Mouse (Mus musculus) midbrain, embryonic 15.5 days (tissue): ENCODE results near the gene Psmg4. TPM values are rescaled to one million over a fixed set of nuclear protein-coding genes. Genes with fewer than 3 reads are reported as not detected.

Source experiments
- ATAC-seq: fragments of 200-750 bp; cut with Nextera tagmentation; replicated peaks from 2 replicates; pipeline ENCODE4 v1.8.0; 2017; ENCODE audit warnings: moderate TSS enrichment
- H3K27ac ChIP-seq: fragments of 300-500 bp; sonication (generic); 2 replicates; pipeline ENCODE4 v1.5.1; 2015; ENCODE audit warnings: mild to moderate bottlenecking, inconsistent platforms
- H3K27me3 ChIP-seq: fragments of 300-500 bp; sonication (generic); replicated peaks from 2 replicates; pipeline ENCODE4 v1.6.1; 2015; ENCODE audit warnings: inconsistent platforms
- H3K36me3 ChIP-seq: fragments of 300-500 bp; sonication (generic); replicated peaks from 2 replicates; pipeline ENCODE4 v1.6.1; 2015; ENCODE audit warnings: inconsistent platforms
- H3K4me1 ChIP-seq: fragments of 300-500 bp; sonication (generic); 2 replicates; pipeline ENCODE4 v1.6.1; 2015; ENCODE audit warnings: inconsistent platforms
- H3K4me2 ChIP-seq: fragments of 300-500 bp; sonication (generic); 2 replicates; pipeline ENCODE4 v1.6.1; 2015; ENCODE audit warnings: inconsistent platforms, mild to moderate bottlenecking, moderate library complexity
- H3K4me3 ChIP-seq: fragments of 300-500 bp; sonication (generic); 2 replicates; pipeline ENCODE4 v1.5.1; 2015; ENCODE audit warnings: mild to moderate bottlenecking, inconsistent platforms
- H3K9ac ChIP-seq: fragments of 300-500 bp; sonication (generic); 2 replicates; pipeline ENCODE4 v1.6.1; 2015; ENCODE audit warnings: mild to moderate bottlenecking, inconsistent platforms
- H3K9me3 ChIP-seq: fragments of 300-500 bp; sonication (generic); 2 replicates; pipeline ENCODE4 v1.6.1; 2016; ENCODE audit warnings: inconsistent platforms
- WGBS: fragments of 180-500 bp; shearing (Covaris S2); methylation state at CpG from one replicate; pipeline ENCODE4 v1.1.7; 2015; ENCODE audit warnings: mixed read lengths; 5-methylcytosine and 5-hydroxymethylcytosine counted together
- polyA plus RNA-seq: library from polyadenylated mRNA; unstranded; fragments of >200 nt; fragmentation: Nextera tagmentation; extraction: Ambion mirVana; gene quantifications from 2 replicates; pipeline ENCODE4 v1.2.1, GENCODE M21; 2015

The Psmg4 gene
- polyA plus RNA-seq, 1 experiment from 2014 or later: 69.2 TPM

DNA sequence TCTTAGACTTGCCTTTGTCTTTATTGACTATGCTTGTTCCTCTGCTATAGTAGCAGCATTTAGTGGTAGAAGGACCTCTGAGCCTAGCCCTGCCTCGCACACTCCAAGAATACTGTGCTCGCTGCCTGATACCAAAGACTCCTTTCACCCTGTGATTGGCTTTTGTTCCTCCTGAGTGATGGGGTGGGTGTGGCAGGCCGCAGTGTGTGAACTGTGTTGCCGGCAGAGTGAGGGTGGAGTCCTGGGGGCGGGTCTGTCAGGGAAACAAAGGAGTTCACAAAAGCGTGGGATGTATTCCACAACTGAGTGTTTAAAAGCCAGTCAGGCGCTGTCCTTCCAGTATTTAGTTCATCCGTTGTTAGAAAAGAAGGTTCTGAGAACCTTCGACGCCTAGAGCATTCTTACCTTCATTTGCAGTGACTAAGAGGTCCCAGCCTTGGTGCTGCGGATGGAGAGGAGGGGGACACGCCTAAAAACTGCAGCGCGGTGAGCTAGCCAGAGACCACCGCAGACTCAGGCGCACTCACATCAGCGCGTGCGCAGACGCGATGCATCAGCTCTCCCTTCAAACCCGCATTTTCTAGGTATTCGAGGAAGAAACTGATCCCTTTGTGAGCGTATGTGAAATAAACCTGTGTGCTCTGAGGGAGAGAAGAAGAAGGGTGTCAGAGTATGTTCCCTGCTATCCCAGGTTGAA lies 31.6 kb upstream of the Psmg4 start:
- peak overlapping the region; percentile 99 for H3K4me3 ChIP-seq
- H3K4me1 ChIP-seq: peaks cover 25% of the 10 kb centered on the region
- no peaks in the 10 kb centered on the region for H3K9me3 ChIP-seq
- peak; percentile 81 for ATAC-seq
- WGBS: under 1% methylated on average over 24 of the region's 24 CpGs
- H3K27ac ChIP-seq: peak overlapping the region; percentile 100
- no peaks in the 10 kb centered on the region for H3K27me3 ChIP-seq
- peak overlapping the region; percentile 82 for H3K4me2 ChIP-seq
- no peaks in the 10 kb centered on the region; the same call in 1 of the 2 replicates for H3K36me3 ChIP-seq
- H3K9ac ChIP-seq: peak overlapping the region; percentile 100

DNA sequence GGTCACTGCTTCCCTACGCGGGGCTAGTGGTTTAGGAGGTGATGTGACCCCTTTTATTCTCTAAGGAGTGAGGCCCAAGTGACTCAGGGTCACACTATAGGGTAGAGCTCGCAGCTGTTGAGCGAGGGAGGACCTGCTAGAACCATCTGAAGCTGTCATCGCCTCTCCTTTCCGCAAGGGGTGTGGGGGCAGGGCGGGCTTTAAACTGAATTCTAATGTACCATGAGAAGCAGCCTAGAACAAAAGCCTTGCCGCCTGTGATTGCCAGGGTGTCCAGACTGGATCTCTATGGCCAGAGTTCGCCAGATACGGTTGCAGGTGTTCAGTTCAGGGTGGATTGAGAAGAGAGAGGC lies 31.1 kb upstream of the Psmg4 start:
- H3K9me3 ChIP-seq: no peaks in the 10 kb centered on the region
- H3K27ac ChIP-seq: peak overlapping the region; percentile 100
- 0% methylated on average over 10 of the region's 10 CpGs for WGBS
- peak overlapping the region; percentile 100 for H3K9ac ChIP-seq
- H3K4me2 ChIP-seq: peak overlapping the region; percentile 82
- no peaks in the 10 kb centered on the region for H3K27me3 ChIP-seq
- peaks cover 30% of the 10 kb centered on the region for H3K4me1 ChIP-seq
- peak; percentile 34 for ATAC-seq
- peak overlapping the region; percentile 99 for H3K4me3 ChIP-seq
- no peaks in the 10 kb centered on the region; the same call in 1 of the 2 replicates for H3K36me3 ChIP-seq

DNA sequence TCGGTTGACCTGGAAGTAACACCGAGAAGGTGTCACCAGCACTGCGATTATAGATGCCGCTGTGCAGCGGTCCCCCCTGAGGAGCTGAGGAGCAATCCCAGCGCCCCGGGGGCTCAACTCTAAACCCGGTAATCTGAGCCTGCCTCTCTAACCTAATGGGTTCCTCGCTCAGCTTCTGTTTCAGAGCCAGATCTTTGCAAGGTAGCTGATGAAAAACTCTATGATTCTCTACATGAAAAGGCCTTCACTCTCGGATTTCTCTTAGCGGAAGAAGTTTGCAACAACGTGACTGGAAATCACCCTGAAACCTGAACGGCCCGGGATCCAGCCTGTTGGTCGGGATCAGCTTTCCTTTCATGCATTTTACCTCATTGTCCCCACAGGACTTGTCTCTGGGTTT lies 30.5 kb upstream of the Psmg4 start:
- Histone ChIP-seq H3K9me3 (no peaks in the 10 kb centered on the region), H3K4me1 (peaks cover 35% of the 10 kb centered on the region), H3K9ac (peak overlapping the region; percentile 100), H3K4me2 (peak overlapping the region; percentile 82), H3K27ac (peak overlapping the region; percentile 100), H3K27me3 (no peaks in the 10 kb centered on the region), H3K36me3 (no peaks in the 10 kb centered on the region), H3K4me3 (peak overlapping the region; percentile 99)
- 0% methylated on average over 15 of the region's 15 CpGs for WGBS
- ATAC-seq: no peak

DNA sequence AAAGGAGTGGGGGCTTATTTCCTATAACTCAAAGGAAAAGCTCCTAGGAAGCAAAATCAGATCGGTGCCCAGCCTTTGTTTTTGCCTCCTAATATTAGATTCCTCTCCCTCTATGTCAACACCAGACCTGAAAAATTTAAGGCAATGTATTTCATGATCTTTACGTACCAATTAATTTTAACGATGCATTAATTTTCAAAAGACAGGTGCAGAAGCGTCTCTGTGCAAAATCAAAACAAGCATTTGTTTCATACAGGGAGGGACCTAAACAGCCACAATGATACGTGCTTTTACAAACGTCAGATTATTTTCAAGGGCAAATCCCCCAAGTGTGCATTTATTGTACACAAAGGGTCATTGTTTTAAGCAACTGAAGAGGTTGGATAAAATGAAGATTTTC lies 29.9 kb upstream of the Psmg4 start:
- no peak for ATAC-seq
- WGBS: 4% methylated on average over 6 of the region's 6 CpGs
- peak overlapping the region; percentile 82 for H3K4me2 ChIP-seq
- no peaks in the 10 kb centered on the region for H3K9me3 ChIP-seq
- peak overlapping the region; percentile 99 for H3K4me3 ChIP-seq
- peak overlapping the region; percentile 100 for H3K27ac ChIP-seq
- no peaks in the 10 kb centered on the region for H3K27me3 ChIP-seq
- no peaks in the 10 kb centered on the region for H3K36me3 ChIP-seq
- H3K9ac ChIP-seq: peak overlapping the region; percentile 100
- H3K4me1 ChIP-seq: peaks cover 35% of the 10 kb centered on the region

DNA sequence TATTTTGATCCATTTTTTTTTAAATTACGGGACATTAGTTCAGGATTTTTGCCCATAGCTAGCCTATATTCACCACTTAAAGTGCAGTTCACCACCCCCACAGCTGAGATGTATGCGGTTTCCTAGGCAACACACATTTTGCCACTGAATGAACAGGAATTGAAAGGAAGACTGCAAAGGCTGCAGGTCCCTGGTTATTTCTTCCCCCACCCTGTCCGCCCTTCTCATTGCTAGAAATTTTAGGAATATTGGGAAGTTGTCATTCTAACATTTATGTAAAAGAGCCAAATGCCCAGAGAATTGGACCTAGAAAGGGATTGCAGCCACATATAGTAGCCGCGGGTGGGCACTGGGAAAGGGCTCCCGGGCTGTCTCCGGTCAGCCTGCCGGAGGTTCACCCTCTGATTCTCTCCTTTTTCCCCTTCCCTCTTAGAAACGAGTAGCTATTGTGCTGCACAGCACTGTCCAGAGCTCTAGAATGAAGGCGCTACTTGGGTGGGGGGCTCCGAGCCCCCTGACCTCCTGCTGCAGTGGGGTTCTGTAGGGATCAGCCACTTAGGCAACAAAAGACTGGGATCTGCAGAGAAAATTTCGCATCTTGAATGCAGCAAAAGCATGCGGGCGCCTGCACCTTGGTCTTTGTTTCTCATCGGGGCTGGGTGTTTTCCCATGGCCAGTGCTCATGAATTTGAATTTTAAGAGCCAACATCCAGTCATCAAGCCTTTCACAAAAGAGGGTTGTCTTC lies 29.3 kb upstream of the Psmg4 start:
- under 1% methylated on average over 15 of the region's 15 CpGs for WGBS
- Histone ChIP-seq H3K27ac (peak overlapping the region; percentile 100), H3K27me3 (no peaks in the 10 kb centered on the region), H3K4me1 (peaks cover 35% of the 10 kb centered on the region), H3K36me3 (no peaks in the 10 kb centered on the region), H3K4me2 (peak overlapping the region; percentile 82), H3K4me3 (peak overlapping the region; percentile 99), H3K9me3 (no peaks in the 10 kb centered on the region), H3K9ac (peak overlapping the region; percentile 100)
- ATAC-seq: no peak

DNA sequence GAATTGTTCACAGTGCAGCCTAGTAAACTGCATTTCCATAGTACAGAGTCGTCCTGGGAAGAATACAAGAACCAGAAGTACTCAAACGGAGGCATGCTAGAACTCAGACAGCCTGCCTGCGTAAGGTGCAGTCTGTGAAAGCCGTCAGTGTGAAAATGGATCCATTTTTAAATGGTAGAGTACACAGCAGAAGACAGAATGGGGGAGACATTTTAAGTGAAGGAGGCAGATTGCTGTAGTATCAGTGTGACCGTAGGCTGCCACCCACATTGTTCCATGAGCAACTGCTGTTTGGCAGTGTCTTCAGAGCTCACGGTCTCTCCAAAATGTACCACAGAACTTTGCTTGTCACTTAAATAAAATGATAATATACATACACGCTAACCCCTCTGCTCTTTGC lies 28.5 kb upstream of the Psmg4 start:
- 20% methylated on average over 7 of the region's 7 CpGs for WGBS
- Histone ChIP-seq H3K4me3 (peak overlapping the region; percentile 99), H3K4me1 (peaks cover 35% of the 10 kb centered on the region), H3K9ac (peak overlapping the region; percentile 100), H3K36me3 (no peaks in the 10 kb centered on the region), H3K4me2 (peak overlapping the region; percentile 82), H3K27ac (peak overlapping the region; percentile 100), H3K9me3 (no peaks in the 10 kb centered on the region), H3K27me3 (no peaks in the 10 kb centered on the region)
- no peak for ATAC-seq

DNA sequence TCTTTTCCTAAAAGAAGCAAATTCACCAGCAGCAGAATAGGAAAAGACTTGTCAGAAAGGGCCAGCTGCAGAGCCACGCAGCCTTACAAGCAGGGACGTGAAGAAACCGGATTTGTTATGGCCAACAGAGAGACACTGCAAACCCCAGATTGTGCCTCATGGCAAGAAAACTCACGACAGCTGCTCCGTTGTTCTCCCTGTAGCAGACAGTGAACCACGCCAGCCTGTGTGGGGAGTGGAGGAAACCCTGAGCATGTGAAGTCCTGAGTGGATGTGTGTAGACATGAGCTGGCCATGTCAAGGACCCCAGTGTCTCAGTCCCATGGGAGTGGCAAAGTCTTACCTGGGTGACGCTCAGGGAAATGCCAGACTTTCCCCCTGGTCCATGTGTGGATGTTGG lies 26.2 kb upstream of the Psmg4 start:
- H3K9me3 ChIP-seq: no peaks in the 10 kb centered on the region
- H3K27ac ChIP-seq: peak overlapping the region; percentile 100
- H3K4me1 ChIP-seq: peaks cover 35% of the 10 kb centered on the region
- 28% methylated on average over 7 of the region's 7 CpGs for WGBS
- H3K36me3 ChIP-seq: no peaks in the 10 kb centered on the region
- no peaks in the 10 kb centered on the region for H3K27me3 ChIP-seq
- no peak for ATAC-seq
- H3K4me3 ChIP-seq: no peak overlapping the region
- no peak overlapping the region for H3K4me2 ChIP-seq
- H3K9ac ChIP-seq: no peak overlapping the region

DNA sequence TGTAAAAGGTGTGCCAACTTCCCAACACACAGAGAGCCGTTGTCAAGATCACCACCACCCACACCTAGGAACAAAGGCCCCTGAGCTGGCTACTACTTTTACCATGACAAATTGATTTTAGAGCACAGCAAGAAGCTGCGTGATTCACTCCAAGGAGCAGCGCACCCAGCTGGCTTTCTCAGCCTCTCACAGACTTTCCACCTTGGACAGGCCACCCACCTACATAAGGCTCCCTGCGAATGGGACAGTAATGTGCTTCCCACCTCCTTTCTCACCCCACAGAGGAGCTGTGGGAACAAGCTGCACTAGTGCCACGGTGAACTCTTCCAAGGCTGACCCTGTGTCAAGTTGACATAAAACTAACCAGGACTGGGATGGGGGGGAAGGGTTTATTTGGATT lies 19.4 kb upstream of the Psmg4 start:
- Histone ChIP-seq H3K4me1 (peaks cover 11% of the 10 kb centered on the region), H3K36me3 (no peaks in the 10 kb centered on the region), H3K9ac (no peak overlapping the region), H3K4me2 (no peak overlapping the region), H3K27me3 (no peaks in the 10 kb centered on the region), H3K27ac (no peak overlapping the region), H3K9me3 (no peaks in the 10 kb centered on the region), H3K4me3 (no peak overlapping the region)
- WGBS: 29% methylated on average over 5 of the region's 5 CpGs
- ATAC-seq: no peak

DNA sequence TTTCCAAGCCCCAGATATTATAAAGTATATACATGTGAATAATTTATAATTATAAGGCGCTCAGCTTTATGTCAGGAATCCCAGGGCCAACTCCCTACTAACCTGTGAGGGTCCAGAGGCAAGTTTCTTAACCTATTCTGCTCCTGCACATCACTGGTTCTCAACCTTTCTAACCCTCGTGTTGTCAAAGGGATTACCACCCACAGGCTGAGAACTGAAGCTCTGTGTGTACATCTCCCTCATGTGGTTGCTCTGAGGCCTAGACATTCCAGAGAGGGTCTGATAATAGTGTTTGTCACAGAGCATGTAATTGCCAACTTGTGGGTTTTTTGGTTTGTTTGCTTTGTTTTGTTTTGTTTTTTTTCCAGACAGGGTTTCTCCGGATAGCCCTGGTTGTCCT lies 15.8 kb upstream of the Psmg4 start:
- Histone ChIP-seq H3K27me3 (no peaks in the 10 kb centered on the region), H3K9ac (no peak overlapping the region), H3K36me3 (no peaks in the 10 kb centered on the region), H3K9me3 (no peaks in the 10 kb centered on the region), H3K27ac (peak overlapping the region; percentile 99), H3K4me3 (no peak overlapping the region), H3K4me1 (peaks cover 32% of the 10 kb centered on the region), H3K4me2 (no peak overlapping the region)
- ATAC-seq: no peak
- 50% methylated on average over 3 of the region's 3 CpGs for WGBS

DNA sequence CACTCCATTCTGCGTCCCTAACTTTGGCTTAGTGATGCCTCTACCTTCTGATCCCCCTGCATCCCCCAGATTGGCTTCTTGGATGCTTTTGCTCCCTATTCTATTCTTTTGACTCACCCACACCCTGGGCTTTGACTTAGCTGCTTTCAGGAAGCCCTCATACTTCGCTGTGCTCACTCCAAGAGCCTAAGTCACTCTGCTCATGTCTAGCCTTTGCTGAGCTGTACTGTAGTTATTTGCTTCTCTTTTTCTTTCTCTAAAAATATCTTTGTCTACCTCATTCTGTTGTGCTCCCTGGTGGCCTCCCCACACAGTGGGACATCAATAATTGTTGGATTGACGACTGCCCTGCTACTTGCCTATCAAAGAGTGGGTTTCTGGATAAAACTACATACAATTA lies 14.6 kb upstream of the Psmg4 start:
- H3K4me2 ChIP-seq: peak overlapping the region; percentile 55
- no peaks in the 10 kb centered on the region for H3K36me3 ChIP-seq
- H3K4me1 ChIP-seq: peaks cover 32% of the 10 kb centered on the region
- H3K9ac ChIP-seq: peak overlapping the region; percentile 46
- H3K4me3 ChIP-seq: peak overlapping the region; percentile 38
- peak overlapping the region; percentile 99 for H3K27ac ChIP-seq
- peak; percentile 17 for ATAC-seq
- 26% methylated on average over 3 of the region's 3 CpGs for WGBS
- H3K9me3 ChIP-seq: no peaks in the 10 kb centered on the region
- no peaks in the 10 kb centered on the region for H3K27me3 ChIP-seq

DNA sequence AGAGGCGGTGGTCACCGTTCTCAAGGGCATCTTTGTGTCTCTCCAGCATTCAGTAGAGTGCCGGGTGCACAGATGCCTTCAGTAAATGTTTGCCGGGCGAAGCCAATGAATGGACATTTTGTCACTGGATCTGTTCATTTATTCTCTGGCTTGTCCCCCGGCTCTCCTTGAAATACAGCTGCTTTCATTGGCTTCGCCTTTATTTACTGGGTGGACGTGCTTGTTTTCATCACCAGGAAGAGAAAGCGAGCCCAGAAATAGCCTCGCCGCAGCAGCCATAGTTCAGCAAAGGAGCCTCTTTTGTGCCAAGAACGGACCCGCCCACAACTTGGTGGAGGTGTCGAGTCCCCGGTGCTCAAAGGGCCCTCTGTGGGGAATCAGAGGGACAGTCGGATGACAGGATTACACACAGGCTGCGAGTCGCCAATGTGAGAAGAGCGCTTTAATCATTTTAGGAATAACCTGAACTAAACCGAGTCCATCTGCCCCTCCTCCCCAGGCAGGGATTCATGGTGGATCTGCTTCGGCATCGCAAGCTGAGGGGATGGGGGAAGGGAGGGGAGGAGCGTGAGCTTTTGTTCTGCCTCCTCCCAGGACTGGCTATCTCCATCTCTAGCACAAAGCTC lies 13.9 kb upstream of the Psmg4 start:
- under 1% methylated on average over 23 of the region's 23 CpGs for WGBS
- no peaks in the 10 kb centered on the region for H3K36me3 ChIP-seq

DNA sequence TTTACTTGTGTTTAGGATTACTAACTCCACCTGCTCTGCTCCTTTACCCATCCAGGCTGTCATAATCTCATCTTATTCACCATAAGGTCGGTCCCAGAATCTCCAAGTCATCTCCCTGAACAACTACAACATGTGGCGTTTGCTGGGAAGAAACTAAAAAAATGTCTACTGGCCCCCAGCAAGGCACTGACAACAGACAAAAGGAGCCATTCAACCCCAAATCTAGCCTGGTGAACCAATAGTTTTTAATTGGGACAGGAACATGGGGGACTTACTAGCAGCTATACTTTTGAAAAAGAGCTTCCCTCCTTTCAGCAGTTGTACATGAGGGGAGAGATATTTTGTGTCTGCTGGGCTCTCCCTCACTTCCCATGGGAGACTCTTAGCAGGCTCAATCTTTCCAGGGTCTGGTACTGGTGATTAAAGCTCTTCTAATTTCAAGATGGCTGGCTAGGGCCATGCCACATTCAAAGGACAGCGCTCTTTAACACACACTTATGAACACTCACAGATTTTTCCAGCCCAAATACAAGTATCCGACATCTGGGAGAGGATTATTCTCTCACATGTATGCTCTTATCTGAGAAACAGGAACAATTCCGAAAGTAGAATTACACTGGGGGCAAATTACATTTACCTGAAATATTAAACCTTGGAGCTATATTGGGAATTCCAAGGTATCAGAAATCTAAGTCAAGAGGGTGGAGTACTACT lies 13.1 kb upstream of the Psmg4 start:
- 33% methylated on average over 5 of the region's 5 CpGs for WGBS
- H3K9ac ChIP-seq: peak overlapping the region; percentile 46
- H3K36me3 ChIP-seq: no peaks in the 10 kb centered on the region
- ATAC-seq: peak; percentile 19
- H3K27me3 ChIP-seq: no peaks in the 10 kb centered on the region
- peak overlapping the region; percentile 55 for H3K4me2 ChIP-seq
- H3K9me3 ChIP-seq: no peaks in the 10 kb centered on the region
- H3K27ac ChIP-seq: peak overlapping the region; percentile 99
- peak overlapping the region; percentile 38 for H3K4me3 ChIP-seq
- H3K4me1 ChIP-seq: peaks cover 42% of the 10 kb centered on the region

More for the DNA sequence above, 13.9 kb upstream of the Psmg4 start:
- Histone ChIP-seq H3K9ac (peak overlapping the region; percentile 46), H3K4me3 (peak overlapping the region; percentile 38), H3K9me3 (no peaks in the 10 kb centered on the region), H3K27ac (peak overlapping the region; percentile 99), H3K4me2 (peak overlapping the region; percentile 55), H3K27me3 (no peaks in the 10 kb centered on the region), H3K4me1 (peaks cover 35% of the 10 kb centered on the region)
- peak; percentile 92 for ATAC-seq
